Mouse (Mus musculus) lung, embryonic 15.5 days (tissue): ENCODE data around the gene Kat7. TPM values are rescaled to one million over a fixed set of nuclear protein-coding genes. Genes with fewer than 3 reads are reported as not detected.
A peak's percentile ranks its signal among the peaks of the same experiment; 100 is the strongest.

ENCODE experiments used
- ATAC-seq: fragments of 200-750 bp; cut with Nextera tagmentation; 2 replicates; pipeline ENCODE4 v1.8.0; 2017; ENCODE audit warnings: moderate number of reproducible peaks, borderline replicate concordance; ENCODE audit not compliant: low FRiP score, low TSS enrichment; ENCODE audit errors: extremely low read depth
- H3K27ac ChIP-seq: fragments of 300-500 bp; sonication (generic); 2 replicates; pipeline ENCODE4 v1.5.1; 2015; ENCODE audit warnings: moderate library complexity, mild to moderate bottlenecking, inconsistent platforms
- H3K27me3 ChIP-seq: fragments of 300-500 bp; sonication (generic); 2 replicates; pipeline ENCODE4 v1.6.1; 2015; ENCODE audit warnings: inconsistent platforms
- H3K36me3 ChIP-seq: fragments of 300-500 bp; sonication (generic); 2 replicates; pipeline ENCODE4 v1.6.1; 2015; ENCODE audit warnings: inconsistent platforms
- H3K4me1 ChIP-seq: fragments of 300-500 bp; sonication (generic); 2 replicates; pipeline ENCODE4 v1.6.1; 2015; ENCODE audit warnings: inconsistent platforms
- H3K4me2 ChIP-seq: fragments of 300-500 bp; sonication (generic); 2 replicates; pipeline ENCODE4 v1.6.1; 2015; ENCODE audit warnings: inconsistent platforms, mild to moderate bottlenecking, moderate library complexity
- H3K4me3 ChIP-seq: fragments of 300-500 bp; sonication (generic); 2 replicates; pipeline ENCODE4 v1.5.1; 2015; ENCODE audit warnings: mild to moderate bottlenecking, inconsistent platforms
- H3K9ac ChIP-seq: fragments of 300-500 bp; sonication (generic); 2 replicates; pipeline ENCODE4 v1.6.1; 2015; ENCODE audit warnings: inconsistent platforms
- H3K9me3 ChIP-seq: fragments of 300-500 bp; sonication (generic); 2 replicates; pipeline ENCODE4 v1.6.1; 2016; ENCODE audit warnings: inconsistent platforms
- WGBS: fragments of 180-500 bp; shearing (Covaris S2); methylation state at CpG from one replicate; pipeline ENCODE4 v1.1.7; 2015; 5-methylcytosine and 5-hydroxymethylcytosine counted together
- polyA plus RNA-seq: library from polyadenylated mRNA; unstranded; fragments of >200 nt; fragmentation: Nextera tagmentation; extraction: Ambion mirVana; gene quantifications from 2 replicates; pipeline ENCODE4 v1.2.1, GENCODE M21; 2015

The Kat7 gene
- 78.0 and 80.1 TPM in 2 replicates for polyA plus RNA-seq

- peaks cover 13% of the 10 kb centered on the region for H3K36me3 ChIP-seq
- ATAC-seq: peak; percentile 94
- peak within 1 kb of the TSS; percentile 98 for H3K9ac ChIP-seq
- peak within 1 kb of the TSS; percentile 83 for H3K4me2 ChIP-seq
- no peaks in the 10 kb centered on the region for H3K9me3 ChIP-seq
- peak within 1 kb of the TSS; percentile 98 for H3K27ac ChIP-seq
- peak within 1 kb of the TSS; percentile 90 for H3K4me3 ChIP-seq
- H3K4me1 ChIP-seq: peaks cover 22% of the 10 kb centered on the region
- whole genome bisulfite sequencing: under 1% methylated on average over 42 of the region's 42 CpGs
- no peaks in the 10 kb centered on the region for H3K27me3 ChIP-seq
These were observed at the start of gene Kat7 for GRCm38 (mm10) chr11:95310007-95310647. Gene Kat7, minus strand, starts transcription at chr11:95310246.

GRCm38 (mm10) chr11:95358263-95358662, 48.2 kb upstream of the Kat7 start:
- Histone ChIP-seq H3K9me3 (no peaks in the 10 kb centered on the region), H3K4me2 (no peak overlapping the region), H3K4me3 (no peak overlapping the region), H3K27ac (no peak overlapping the region), H3K36me3 (no peaks in the 10 kb centered on the region), H3K9ac (no peak overlapping the region), H3K27me3 (no peaks in the 10 kb centered on the region), H3K4me1 (peaks cover 21% of the 10 kb centered on the region)
- 57% methylated on average over 3 of the region's 3 CpGs for WGBS
- no peak for ATAC-seq

- Histone ChIP-seq H3K9ac (no peak overlapping the region), H3K27me3 (no peaks in the 10 kb centered on the region), H3K27ac (no peak overlapping the region), H3K4me2 (no peak overlapping the region), H3K9me3 (no peaks in the 10 kb centered on the region), H3K36me3 (no peaks in the 10 kb centered on the region), H3K4me3 (no peak overlapping the region), H3K4me1 (peaks cover 18% of the 10 kb centered on the region)
- WGBS: 66% methylated on average over 17 of the region's 17 CpGs
- peak; percentile 72; the same call in 1 of the 2 replicates for ATAC-seq
These were observed 46.6 kb upstream of the Kat7 start for GRCm38 (mm10) chr11:95356469-95357273.

GRCm38 (mm10) chr11:95356039-95356438, 46.0 kb upstream of the Kat7 start:
- H3K4me3 ChIP-seq: no peak overlapping the region
- no peaks in the 10 kb centered on the region for H3K36me3 ChIP-seq
- no peaks in the 10 kb centered on the region for H3K27me3 ChIP-seq
- H3K27ac ChIP-seq: no peak overlapping the region
- no peak overlapping the region for H3K9ac ChIP-seq
- H3K9me3 ChIP-seq: no peaks in the 10 kb centered on the region
- H3K4me2 ChIP-seq: no peak overlapping the region
- peaks cover 18% of the 10 kb centered on the region for H3K4me1 ChIP-seq
- WGBS: 77% methylated on average over 7 of the region's 7 CpGs
- no peak for ATAC-seq

- ATAC-seq: no peak
- H3K9ac ChIP-seq: no peak overlapping the region
These were observed 45.6 kb upstream of the Kat7 start for GRCm38 (mm10) chr11:95355661-95356011.

GRCm38 (mm10) chr11:95354945-95355660, 45.1 kb upstream of the Kat7 start:
- Histone ChIP-seq H3K4me1 (peaks cover 24% of the 10 kb centered on the region), H3K4me3 (no peak overlapping the region), H3K27ac (no peak overlapping the region), H3K27me3 (no peaks in the 10 kb centered on the region), H3K36me3 (no peaks in the 10 kb centered on the region), H3K9ac (no peak overlapping the region), H3K4me2 (no peak overlapping the region), H3K9me3 (no peaks in the 10 kb centered on the region)
- no peak for ATAC-seq
- WGBS: 70% methylated on average over 12 of the region's 12 CpGs

More at GRCm38 (mm10) chr11:95355661-95356011, 45.6 kb upstream of the Kat7 start:
- WGBS: 92% methylated on average over 5 of the region's 5 CpGs
- Histone ChIP-seq H3K36me3 (no peaks in the 10 kb centered on the region), H3K9me3 (no peaks in the 10 kb centered on the region), H3K27me3 (no peaks in the 10 kb centered on the region), H3K4me2 (no peak overlapping the region), H3K4me1 (peaks cover 19% of the 10 kb centered on the region), H3K4me3 (no peak overlapping the region), H3K27ac (no peak overlapping the region)

- Histone ChIP-seq H3K36me3 (no peaks in the 10 kb centered on the region), H3K4me3 (no peak overlapping the region), H3K4me1 (peaks cover 24% of the 10 kb centered on the region), H3K4me2 (no peak overlapping the region), H3K9me3 (no peaks in the 10 kb centered on the region), H3K27me3 (no peaks in the 10 kb centered on the region), H3K27ac (no peak overlapping the region), H3K9ac (no peak overlapping the region)
- ATAC-seq: no peak
- 74% methylated on average over 14 of the region's 14 CpGs for WGBS
These were observed 44.3 kb upstream of the Kat7 start for GRCm38 (mm10) chr11:95354228-95354944.

- Histone ChIP-seq H3K4me3 (no peak overlapping the region), H3K36me3 (peaks cover 2% of the 10 kb centered on the region; the same call in 1 of the 2 replicates), H3K9ac (no peak overlapping the region), H3K27ac (no peak overlapping the region), H3K27me3 (no peaks in the 10 kb centered on the region), H3K9me3 (no peaks in the 10 kb centered on the region), H3K4me2 (no peak overlapping the region), H3K4me1 (peaks cover 26% of the 10 kb centered on the region)
- ATAC-seq: no peak
- 78% methylated on average over 9 of the region's 9 CpGs for WGBS
These were observed 43.2 kb upstream of the Kat7 start for GRCm38 (mm10) chr11:95353226-95353625.

GRCm38 (mm10) chr11:95352686-95353085, 42.6 kb upstream of the Kat7 start:
- peaks cover 4% of the 10 kb centered on the region; the same call in 1 of the 2 replicates for H3K36me3 ChIP-seq
- no peak overlapping the region for H3K27ac ChIP-seq
- no peaks in the 10 kb centered on the region for H3K9me3 ChIP-seq
- 84% methylated on average over 2 of the region's 2 CpGs for WGBS
- no peak overlapping the region for H3K4me2 ChIP-seq
- H3K27me3 ChIP-seq: no peaks in the 10 kb centered on the region
- ATAC-seq: no peak
- no peak overlapping the region for H3K4me3 ChIP-seq
- no peak overlapping the region for H3K9ac ChIP-seq
- peaks cover 21% of the 10 kb centered on the region for H3K4me1 ChIP-seq

- Histone ChIP-seq H3K4me1 (peaks cover 16% of the 10 kb centered on the region; the same call in 1 of the 2 replicates), H3K27ac (no peak overlapping the region), H3K9ac (no peak overlapping the region), H3K4me3 (no peak overlapping the region), H3K9me3 (no peaks in the 10 kb centered on the region), H3K36me3 (peaks cover 8% of the 10 kb centered on the region; the same call in 1 of the 2 replicates), H3K4me2 (no peak overlapping the region), H3K27me3 (no peaks in the 10 kb centered on the region)
- no peak for ATAC-seq
- 77% methylated on average over 3 of the region's 3 CpGs for WGBS
These were observed 40.9 kb upstream of the Kat7 start for GRCm38 (mm10) chr11:95350960-95351359.

GRCm38 (mm10) chr11:95350289-95350688, 40.2 kb upstream of the Kat7 start:
- no peak for ATAC-seq
- H3K4me1 ChIP-seq: peaks cover 17% of the 10 kb centered on the region
- H3K9me3 ChIP-seq: no peaks in the 10 kb centered on the region
- WGBS: 50% methylated on average over 6 of the region's 6 CpGs
- H3K27me3 ChIP-seq: no peaks in the 10 kb centered on the region
- no peak overlapping the region; the same call in 1 of the 2 replicates for H3K27ac ChIP-seq
- H3K9ac ChIP-seq: no peak overlapping the region
- H3K36me3 ChIP-seq: peaks cover 8% of the 10 kb centered on the region; the same call in 1 of the 2 replicates
- H3K4me3 ChIP-seq: no peak overlapping the region
- H3K4me2 ChIP-seq: no peak overlapping the region
